Mouse (Mus musculus): ENCODE measurements at regions not wholly inside any gene's neighbourhood (a gene's known extent, or its start where the extent isn't known, plus 50 kb on each side); places are given as distances from the start of the nearest gene placed in this dataset.

DNA sequence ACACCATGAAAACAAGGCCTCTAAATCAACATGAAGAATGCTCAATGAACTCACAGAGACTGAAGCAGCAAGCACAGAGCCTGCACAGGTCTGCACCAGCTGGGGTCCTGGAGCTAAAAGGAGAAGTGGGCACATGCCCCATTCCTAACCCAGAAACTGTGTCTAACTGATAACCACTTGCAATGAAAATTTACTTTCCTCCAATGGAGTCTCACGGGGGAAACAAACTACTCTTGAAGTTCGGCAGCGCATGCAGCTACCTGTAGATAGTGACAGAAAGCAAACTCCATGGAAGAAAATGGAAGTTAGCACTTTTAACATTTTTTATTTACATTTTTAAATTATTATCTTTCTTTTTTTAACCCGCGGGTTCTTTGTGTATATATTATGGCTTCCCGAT is 76.8 kb upstream of the Akap6 start:
- no peak for DNase-seq (ENCODE audit: low spot score)

GRCm38 (mm10) chr12:52623416-52624108 is 75.6 kb upstream of the Akap6 start:
- no peak for DNase-seq (ENCODE audit: low spot score)

DNA sequence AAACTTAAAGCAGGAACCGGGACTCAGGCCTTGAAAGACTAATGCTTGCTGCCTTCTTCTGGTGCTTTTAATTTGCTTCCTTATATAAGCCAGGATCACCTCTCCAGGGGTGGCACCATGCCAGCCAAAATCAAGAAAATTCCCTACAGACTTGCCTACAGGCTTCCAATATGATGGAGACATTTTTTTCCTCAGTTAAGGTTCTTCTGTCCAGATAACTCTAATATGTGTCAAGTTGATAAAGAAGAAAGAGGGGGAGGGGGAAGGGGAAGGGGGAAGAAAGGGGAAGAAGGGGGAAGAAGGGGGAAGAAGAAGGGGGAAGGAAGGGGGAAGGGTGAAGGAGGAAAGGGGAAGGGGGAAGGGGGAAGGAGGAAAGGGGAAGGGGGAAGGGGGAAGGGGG is 74.3 kb upstream of the Akap6 start:
- no peak for DNase-seq (ENCODE audit: low spot score)

GRCm38 (mm10) chr12:52628771-52629170 is 70.4 kb upstream of the Akap6 start:
- no peak for DNase-seq (ENCODE audit: low spot score)

- no peak for DNase-seq (ENCODE audit: low spot score)
These were observed 63.9 kb upstream of the Akap6 start for GRCm38 (mm10) chr12:52635121-52635878.

GRCm38 (mm10) chr12:52636186-52636881 is 62.8 kb upstream of the Akap6 start:
- no peak for DNase-seq (ENCODE audit: low spot score)

DNA sequence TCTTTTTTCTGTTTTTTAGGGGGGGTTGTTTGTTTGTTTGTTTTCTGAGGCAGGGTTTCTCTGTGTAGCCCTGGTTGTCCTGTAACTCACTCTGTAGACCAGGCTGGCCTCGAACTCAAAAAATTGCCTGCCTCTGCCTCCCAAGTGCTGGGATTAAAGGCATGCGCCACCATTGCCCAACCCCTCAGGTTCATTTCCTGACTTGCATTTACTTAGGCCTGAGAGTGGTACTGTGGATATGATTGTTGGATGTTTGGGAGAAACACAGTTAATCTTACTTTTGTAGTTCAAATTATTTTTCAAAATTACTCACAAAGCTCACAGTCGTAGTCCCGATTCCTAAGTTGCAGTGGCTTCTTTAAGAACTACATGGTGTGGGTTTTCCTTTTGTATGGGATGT is 62.3 kb upstream of the Akap6 start:
- DNase-seq (ENCODE audit: low spot score): no peak

DNA sequence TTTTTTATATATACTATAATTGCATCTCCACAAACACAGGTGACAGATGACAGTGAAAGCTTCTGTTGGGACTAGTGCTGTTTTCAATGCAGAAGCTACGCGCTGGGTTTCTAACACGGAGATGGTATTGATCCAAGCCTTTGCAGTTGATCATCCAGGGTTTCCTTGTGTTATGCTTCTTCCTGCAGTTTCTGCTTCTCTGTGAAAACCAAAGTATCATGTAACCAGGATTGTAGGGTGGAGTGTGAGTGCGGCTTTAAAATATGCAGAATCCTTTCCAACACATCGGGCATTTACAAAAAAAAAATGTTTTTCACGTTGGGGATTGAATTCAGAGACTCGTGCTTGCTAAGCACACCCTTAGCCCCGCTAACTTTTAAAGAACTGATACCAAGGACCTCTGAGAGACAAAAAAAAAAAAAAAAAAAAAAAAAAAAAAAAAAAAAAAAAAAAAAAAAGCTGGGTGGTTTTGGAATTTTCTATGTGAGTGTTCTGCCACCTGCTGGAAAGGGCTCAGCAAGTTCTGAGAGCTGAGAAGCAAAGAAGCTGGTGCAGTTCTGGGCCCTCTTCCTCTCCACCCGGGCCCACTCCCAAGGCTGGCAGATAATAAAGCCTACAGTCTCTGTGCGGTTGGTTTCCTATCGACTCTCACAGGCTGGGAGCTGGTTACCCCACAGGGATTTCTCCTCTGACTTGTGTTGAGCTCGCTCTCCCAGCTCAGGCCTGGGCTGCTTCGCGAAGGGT is 61.5 kb upstream of the Akap6 start:
- peak; percentile 39 for DNase-seq (ENCODE audit: low spot score)

- no peak for DNase-seq (ENCODE audit: low spot score)
These were observed 60.7 kb upstream of the Akap6 start for GRCm38 (mm10) chr12:52638461-52638860.

DNA sequence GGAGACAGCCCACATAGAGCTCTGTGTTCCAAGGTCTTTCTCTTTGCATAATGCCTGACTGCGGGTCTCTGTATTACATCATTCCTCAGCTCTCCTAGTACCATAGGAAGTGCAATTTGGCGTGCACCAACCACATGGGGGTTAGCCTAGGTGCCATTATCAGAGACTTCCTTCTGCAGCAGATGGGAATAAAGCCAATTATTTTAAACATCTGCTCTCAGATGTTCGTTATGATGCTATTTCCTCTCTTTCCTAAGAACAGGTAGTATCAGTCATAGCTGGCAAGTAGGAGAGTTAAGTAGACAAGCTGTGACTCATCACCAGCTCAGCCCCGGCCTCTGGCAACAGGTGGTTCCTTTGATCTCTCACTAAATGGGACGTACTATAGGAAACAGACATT is 55.1 kb upstream of the Akap6 start:
- no peak for DNase-seq (ENCODE audit: low spot score)
